In the genomic region with DNA sequence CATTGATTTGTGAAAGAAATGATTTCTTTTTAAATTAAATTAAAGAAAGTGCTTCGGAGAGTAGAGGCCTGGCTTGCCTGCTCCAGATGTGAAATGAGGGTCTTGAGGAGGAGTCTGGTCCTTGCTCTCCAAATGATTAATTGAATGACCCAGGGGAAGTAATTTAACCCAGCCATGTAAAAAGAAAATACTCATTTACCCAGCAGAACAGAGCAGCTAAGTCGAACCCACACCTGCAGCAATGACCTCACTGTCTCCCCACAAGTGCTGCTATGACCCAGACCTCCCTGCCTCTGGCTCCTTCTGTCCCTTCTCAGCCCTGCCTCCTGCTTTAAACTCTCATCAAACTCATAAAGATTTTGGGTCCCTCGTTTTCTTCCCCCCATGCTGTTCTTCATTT, we compare ENCODE assay signal across 23 mouse cellular contexts.
DNase-seq lines count a peak whose midpoint lies in the region; ATAC-seq and TF ChIP-seq lines count a peak whose summit lies in the region.
"Had no signal": no experiment of that assay in that cellular context is flagged by ENCODE, and none has a peak within 500 bp of the region (broad histone marks: within the 10 kb centered on the region; RNA-seq: fewer than 3 reads in every experiment).

No protein-coding gene starts in this region.

- WGBS in kidney, embryonic 14.5 days, result 5% methylated on average over 3 of the region's 3 CpGs
- WGBS in embryonic facial prominence, embryonic 14.5 days, result 27% methylated on average over 3 of the region's 3 CpGs
- WGBS in limb, embryonic 14.5 days, result 5% methylated on average over 3 of the region's 3 CpGs

- ATAC-seq in kidney, embryonic 14.5 days (ENCODE audit: low FRiP score, low TSS enrichment), result peak; percentile 88
- ATAC-seq in embryonic facial prominence, embryonic 14.5 days (ENCODE audit: low read depth), result peak; percentile 59; the same call in 1 of the 2 replicates
- ATAC-seq in limb, embryonic 14.5 days (ENCODE audit: low FRiP score, low read depth), result peak; percentile 76
- ATAC-seq in monocyte, adult 5-6 weeks (replicated peaks; ENCODE audit: insufficient number of reproducible peaks, low FRiP score, low TSS enrichment, poor library complexity, severe bottlenecking), result no peak

- no peak overlapping the region for H3K4me2 ChIP-seq in kidney, embryonic 14.5 days (replicated peaks; ENCODE audit: low read depth, low read length)
- H3K4me2 ChIP-seq in embryonic facial prominence, embryonic 14.5 days (ENCODE audit: low read depth, low read length), result no peak overlapping the region
- no peak overlapping the region for H3K4me2 ChIP-seq in limb, embryonic 14.5 days (replicated peaks; ENCODE audit: low read depth, low read length, severe bottlenecking)
- H3K4me2 ChIP-seq: liver, embryonic 13.5 days; lung, embryonic 14.5 days had no signal

- no peak for TF ChIP-seq POLR2A in limb, embryonic 14.5 days (IDR thresholded peaks at IDR 0.05; ENCODE audit: borderline replicate concordance, extremely low read depth, insufficient read depth, insufficient read length)

- H3K27me3 ChIP-seq in kidney, embryonic 14.5 days (ENCODE audit: control insufficient read depth, insufficient read depth, low read length), result no peaks in the 10 kb centered on the region
- no peaks in the 10 kb centered on the region; the same call in 1 of the 2 replicates for H3K27me3 ChIP-seq in embryonic facial prominence, embryonic 14.5 days (replicated peaks; ENCODE audit: control insufficient read depth, insufficient read depth, low read length)
- no peaks in the 10 kb centered on the region for H3K27me3 ChIP-seq in limb, embryonic 14.5 days (ENCODE audit: control insufficient read depth, insufficient read depth, low read length)
- H3K27me3 ChIP-seq: liver, embryonic 13.5 days had no signal

- peaks cover 23% of the 10 kb centered on the region for H3K4me1 ChIP-seq in kidney, embryonic 14.5 days (ENCODE audit: control insufficient read depth, insufficient read depth, low read length)
- H3K4me1 ChIP-seq in embryonic facial prominence, embryonic 14.5 days (ENCODE audit: control insufficient read depth, insufficient read depth, low read length), result peaks cover 15% of the 10 kb centered on the region; the same call in 1 of the 2 replicates
- H3K4me1 ChIP-seq in limb, embryonic 14.5 days (ENCODE audit: control insufficient read depth, insufficient read depth, low read length), result peaks cover 27% of the 10 kb centered on the region
- H3K4me1 ChIP-seq: liver, embryonic 13.5 days had no signal

- H3K9ac ChIP-seq in kidney, embryonic 14.5 days (ENCODE audit: low read depth, low read length), result no peak overlapping the region
- H3K9ac ChIP-seq in embryonic facial prominence, embryonic 14.5 days (ENCODE audit: low read depth, low read length), result no peak overlapping the region
- no peak overlapping the region for H3K9ac ChIP-seq in limb, embryonic 14.5 days (ENCODE audit: low read depth, low read length, severe bottlenecking)
- H3K9ac ChIP-seq: liver, embryonic 13.5 days; lung, embryonic 14.5 days had no signal

- H3K4me3 ChIP-seq in kidney, embryonic 14.5 days (ENCODE audit: low read length), result no peak overlapping the region
- H3K4me3 ChIP-seq in embryonic facial prominence, embryonic 14.5 days (ENCODE audit: low read depth, low read length), result no peak overlapping the region
- no peak overlapping the region for H3K4me3 ChIP-seq in limb, embryonic 14.5 days (replicated peaks; ENCODE audit: low read length)
- H3K4me3 ChIP-seq: layer of hippocampus, adult 2 months; liver, embryonic 13.5 days; myocyte had no signal

- no peaks in the 10 kb centered on the region for H3K36me3 ChIP-seq in kidney, embryonic 14.5 days (ENCODE audit: control insufficient read depth, insufficient read depth, low read length)
- no peaks in the 10 kb centered on the region for H3K36me3 ChIP-seq in embryonic facial prominence, embryonic 14.5 days (ENCODE audit: control insufficient read depth, insufficient read depth, low read length)
- H3K36me3 ChIP-seq in limb, embryonic 14.5 days (ENCODE audit: control insufficient read depth, insufficient read depth, low read length), result no peaks in the 10 kb centered on the region
- H3K36me3 ChIP-seq: G1E; liver, embryonic 13.5 days had no signal

- no peak for DNase-seq in kidney, adult 9 months
- DNase-seq in embryo, embryonic 10.5 days (ENCODE audit: low spot score), result peak; percentile 67
- peak; percentile 38 for DNase-seq in embryonic facial prominence, embryonic 14.5 days (ENCODE audit: low spot score)
- peak; percentile 45 for DNase-seq in limb, embryonic 14.5 days (ENCODE audit: low spot score)
- DNase-seq in gastrocnemius, adult 8-10 months (ENCODE audit: low spot score in 2 of 2), result no peak
- no peak for DNase-seq in cerebellum, adult 8-10 months
- DNase-seq: adrenal gland, postnatal 25 days; cerebellum, adult 11-12 months; gastrocnemius, postnatal 10 days; heart, adult 18-20 months; heart, postnatal 36 days; kidney, adult 2 months; layer of hippocampus, postnatal 36 days; liver, embryonic 13.5 days; lung, embryonic 14.5 days; retina, postnatal 1 day; thymus, adult 2 months had no signal

- H3K27ac ChIP-seq in kidney, embryonic 14.5 days (ENCODE audit: low read depth, low read length), result 0 out of 2 replicates have a peak overlapping the region, but pooled peaks have one; percentile 12
- peak overlapping the region; percentile 55 for H3K27ac ChIP-seq in embryonic facial prominence, embryonic 14.5 days (replicated peaks; ENCODE audit: low read depth, low read length)
- H3K27ac ChIP-seq in limb, embryonic 14.5 days (replicated peaks; ENCODE audit: low read depth, low read length), result peak overlapping the region; percentile 86
- H3K27ac ChIP-seq: layer of hippocampus, adult 2 months; liver, embryonic 13.5 days; macrophage had no signal

- no peaks in the 10 kb centered on the region for H3K9me3 ChIP-seq in kidney, embryonic 14.5 days (ENCODE audit: control insufficient read depth, low read length)
- no peaks in the 10 kb centered on the region for H3K9me3 ChIP-seq in embryonic facial prominence, embryonic 14.5 days (ENCODE audit: control insufficient read depth, low read length)
- no peaks in the 10 kb centered on the region for H3K9me3 ChIP-seq in limb, embryonic 14.5 days (ENCODE audit: control insufficient read depth, low read length)
- H3K9me3 ChIP-seq: liver, embryonic 13.5 days had no signal

Comparison
In these comparisons a context has a peak if more than half of its experiments do, and no peak if none do; other contexts are left out.
1. H3K27ac ChIP-seq: peak in every context shown above with its lines; median percentile 86 in limb, embryonic 14.5 days; 55 in embryonic facial prominence, embryonic 14.5 days; 12 in kidney, embryonic 14.5 days.
2. DNase-seq: peak in embryo, embryonic 10.5 days (single experiment), embryonic facial prominence, embryonic 14.5 days (single experiment) and limb, embryonic 14.5 days (single experiment); none in kidney, adult 9 months (single experiment), gastrocnemius, adult 8-10 months (0 of 2) and cerebellum, adult 8-10 months (single experiment).